Mouse (Mus musculus) kidney, embryonic 14.5 days (tissue): ENCODE data around the gene Cyp27b1. TPM values are rescaled to one million over a fixed set of nuclear protein-coding genes. Genes with fewer than 3 reads are reported as not detected.
A peak's percentile ranks its signal among the peaks of the same experiment; 100 is the strongest.
"Not testable (repeated sequence)": the region's sequence is repeated elsewhere in the genome, so short reads cannot be mapped to it uniquely, and the experiment has no call there.

Source experiments
- ATAC-seq: fragments of 200-750 bp; cut with Nextera tagmentation; 2 replicates; pipeline ENCODE4 v1.8.0; 2017; ENCODE audit warnings: moderate number of reproducible peaks, mild to moderate bottlenecking, moderate TSS enrichment, moderate library complexity; ENCODE audit not compliant: low FRiP score, low TSS enrichment
- H3K27ac ChIP-seq: fragments of 300-500 bp; sonication (generic); 2 replicates; pipeline ENCODE4 v1.5.1; 2014; ENCODE audit warnings: low read depth, mild to moderate bottlenecking, low read length, moderate library complexity, mixed read lengths
- H3K27me3 ChIP-seq: fragments of 300-500 bp; sonication (generic); 2 replicates; pipeline ENCODE4 v1.6.1; 2014; ENCODE audit warnings: mild to moderate bottlenecking, low read length; ENCODE audit not compliant: control insufficient read depth, insufficient read depth
- H3K36me3 ChIP-seq: fragments of 300-500 bp; sonication (generic); 2 replicates; pipeline ENCODE4 v1.6.1; 2014; ENCODE audit warnings: low read length, mixed read lengths; ENCODE audit not compliant: control insufficient read depth, insufficient read depth
- H3K4me1 ChIP-seq: fragments of 300-500 bp; sonication (generic); 2 replicates; pipeline ENCODE4 v1.6.1; 2014; ENCODE audit warnings: low read length, mixed read lengths; ENCODE audit not compliant: control insufficient read depth, insufficient read depth
- H3K4me2 ChIP-seq: fragments of 300-500 bp; sonication (generic); replicated peaks from 2 replicates; pipeline ENCODE4 v1.6.1; 2014; ENCODE audit warnings: low read depth, mild to moderate bottlenecking, low read length
- H3K4me3 ChIP-seq: fragments of 300-500 bp; sonication (generic); 2 replicates; pipeline ENCODE4 v1.5.1; 2014; ENCODE audit warnings: mild to moderate bottlenecking, low read length
- H3K9ac ChIP-seq: fragments of 300-500 bp; sonication (generic); 2 replicates; pipeline ENCODE4 v1.6.1; 2014; ENCODE audit warnings: low read depth, mild to moderate bottlenecking, low read length, moderate library complexity
- H3K9me3 ChIP-seq: fragments of 300-500 bp; sonication (generic); 2 replicates; pipeline ENCODE4 v1.6.1; 2016; ENCODE audit warnings: low read length; ENCODE audit not compliant: control insufficient read depth
- WGBS: fragments of 180-500 bp; shearing (Covaris S2); extraction: QIAGEN DNeasy Blood & Tissue Kit; methylation state at CpG from one replicate; pipeline ENCODE4 v1.1.7; 2014; 5-methylcytosine and 5-hydroxymethylcytosine counted together
- polyA plus RNA-seq: library from polyadenylated mRNA; unstranded; fragments of >200 nt; fragmentation: Nextera tagmentation; extraction: Ambion mirVana; gene quantifications from 2 replicates; pipeline ENCODE4 v1.2.1, GENCODE M21; 2014

Cyp27b1 gene
- polyA plus RNA-seq, 1 experiment from 2014 or later = 0.41 TPM

DNA sequence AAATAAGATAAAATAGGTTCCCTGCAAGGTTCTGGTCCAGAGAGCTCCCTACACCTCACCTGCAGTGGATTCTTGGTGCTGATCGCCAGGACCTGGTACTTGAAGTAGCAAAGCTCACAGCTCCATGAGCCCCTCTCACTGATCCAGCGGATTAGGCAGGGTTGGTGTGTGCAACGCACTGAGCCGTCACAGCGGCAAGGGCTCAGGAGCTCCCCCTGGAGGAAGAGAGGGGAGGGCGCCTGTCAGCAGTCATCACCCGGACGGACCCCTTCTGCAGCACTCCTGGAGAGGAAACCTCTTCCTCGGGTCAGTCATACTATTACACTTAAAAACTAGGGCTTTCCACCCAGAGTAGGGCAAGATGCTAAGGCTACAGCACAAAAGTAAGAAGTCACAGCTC, 10.1 kb downstream of the Cyp27b1 start:
- Histone ChIP-seq H3K9me3 (no peaks in the 10 kb centered on the region), H3K9ac (no peak overlapping the region; the same call in 1 of the 2 replicates), H3K4me2 (peak overlapping the region; percentile 97), H3K4me3 (peak overlapping the region; percentile 83; the same call in 1 of the 2 replicates), H3K36me3 (peaks cover 16% of the 10 kb centered on the region; the same call in 1 of the 2 replicates), H3K27ac (no peak overlapping the region), H3K4me1 (peaks cover 21% of the 10 kb centered on the region), H3K27me3 (peaks cover 8% of the 10 kb centered on the region)
- WGBS = 1% methylated on average over 9 of the region's 9 CpGs
- ATAC-seq = peak; percentile 20; the same call in 1 of the 2 replicates

DNA sequence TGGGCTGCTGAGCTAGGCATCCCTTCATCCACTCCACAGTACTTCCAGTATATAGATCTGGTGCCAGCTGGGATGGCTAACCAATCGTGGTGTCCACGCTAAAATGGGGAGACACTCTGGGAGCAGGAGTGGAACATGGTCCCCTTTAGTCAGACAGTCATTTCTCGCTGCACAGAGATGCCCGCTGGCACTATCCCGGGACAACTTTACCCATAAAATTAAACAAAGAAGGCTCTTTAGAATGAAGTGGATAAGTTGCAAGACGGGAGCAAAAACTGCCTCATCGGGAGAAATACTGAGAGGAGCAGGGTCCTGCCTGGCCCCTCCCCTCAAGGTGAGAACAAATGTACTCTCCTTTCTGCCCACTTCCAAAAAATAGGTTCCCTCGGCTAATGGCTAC, 10.7 kb downstream of the Cyp27b1 start:
- H3K27ac ChIP-seq = no peak overlapping the region

DNA sequence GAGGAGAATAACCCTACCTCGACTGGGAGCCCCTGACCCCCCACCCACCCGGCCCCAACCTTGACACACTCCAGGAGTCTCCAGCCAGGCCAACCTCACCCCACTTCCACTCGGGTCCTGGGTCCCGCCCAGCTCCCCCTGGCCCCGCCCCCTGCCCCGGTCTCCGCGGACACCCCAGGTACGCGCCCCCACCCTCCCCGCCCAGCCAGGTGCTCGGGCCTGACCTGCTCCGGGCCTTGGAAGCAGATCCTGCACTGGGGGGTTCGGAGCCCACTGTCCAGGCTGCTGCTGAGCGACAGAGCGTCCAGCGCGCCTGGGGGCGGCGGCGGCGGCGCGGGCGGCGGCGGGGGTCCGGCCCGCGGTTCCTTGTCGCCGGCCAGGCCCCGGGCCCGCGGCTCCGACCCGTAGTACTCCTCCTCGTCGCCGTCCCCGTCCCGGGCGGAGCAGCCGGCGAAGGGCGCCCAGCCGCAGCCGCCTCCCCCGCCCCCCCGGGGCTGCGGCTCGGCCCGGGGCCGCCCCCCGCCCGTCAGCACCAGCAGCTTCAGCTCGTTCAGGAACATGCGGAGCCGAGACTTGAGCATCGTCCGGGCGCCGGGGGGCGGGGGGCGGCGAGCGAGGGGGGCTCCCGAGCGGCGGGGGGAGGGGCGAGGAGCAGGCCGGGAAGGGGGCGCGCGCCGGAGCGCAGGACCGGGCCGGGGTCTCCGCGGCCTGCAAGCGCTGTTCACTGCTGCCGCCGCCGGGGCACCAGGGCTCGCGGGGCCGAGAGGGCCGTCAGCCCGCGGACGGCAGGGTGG, 11.3 kb downstream of the Cyp27b1 start:
- Histone ChIP-seq H3K9ac (peak overlapping the region; percentile 83), H3K27ac (0 out of 2 replicates have a peak overlapping the region, but pooled peaks have one; percentile 24), H3K4me3 (peak overlapping the region; percentile 83), H3K27me3 (peaks cover 8% of the 10 kb centered on the region), H3K9me3 (no peaks in the 10 kb centered on the region), H3K4me1 (peaks cover 21% of the 10 kb centered on the region), H3K4me2 (peak overlapping the region; percentile 97), H3K36me3 (peaks cover 16% of the 10 kb centered on the region; the same call in 1 of the 2 replicates)
- no peak for ATAC-seq
- WGBS = 1% methylated on average over 32 of the region's 92 CpGs

More for the DNA sequence above, 10.7 kb downstream of the Cyp27b1 start:
- H3K9ac ChIP-seq = peak overlapping the region; percentile 83; the same call in 1 of the 2 replicates
- WGBS = 9% methylated on average over 8 of the region's 8 CpGs
- peak overlapping the region; percentile 97 for H3K4me2 ChIP-seq
- peaks cover 8% of the 10 kb centered on the region for H3K27me3 ChIP-seq
- H3K9me3 ChIP-seq = no peaks in the 10 kb centered on the region
- peaks cover 16% of the 10 kb centered on the region; the same call in 1 of the 2 replicates for H3K36me3 ChIP-seq
- peak overlapping the region; percentile 83 for H3K4me3 ChIP-seq
- ATAC-seq = no peak
- H3K4me1 ChIP-seq = peaks cover 21% of the 10 kb centered on the region

DNA sequence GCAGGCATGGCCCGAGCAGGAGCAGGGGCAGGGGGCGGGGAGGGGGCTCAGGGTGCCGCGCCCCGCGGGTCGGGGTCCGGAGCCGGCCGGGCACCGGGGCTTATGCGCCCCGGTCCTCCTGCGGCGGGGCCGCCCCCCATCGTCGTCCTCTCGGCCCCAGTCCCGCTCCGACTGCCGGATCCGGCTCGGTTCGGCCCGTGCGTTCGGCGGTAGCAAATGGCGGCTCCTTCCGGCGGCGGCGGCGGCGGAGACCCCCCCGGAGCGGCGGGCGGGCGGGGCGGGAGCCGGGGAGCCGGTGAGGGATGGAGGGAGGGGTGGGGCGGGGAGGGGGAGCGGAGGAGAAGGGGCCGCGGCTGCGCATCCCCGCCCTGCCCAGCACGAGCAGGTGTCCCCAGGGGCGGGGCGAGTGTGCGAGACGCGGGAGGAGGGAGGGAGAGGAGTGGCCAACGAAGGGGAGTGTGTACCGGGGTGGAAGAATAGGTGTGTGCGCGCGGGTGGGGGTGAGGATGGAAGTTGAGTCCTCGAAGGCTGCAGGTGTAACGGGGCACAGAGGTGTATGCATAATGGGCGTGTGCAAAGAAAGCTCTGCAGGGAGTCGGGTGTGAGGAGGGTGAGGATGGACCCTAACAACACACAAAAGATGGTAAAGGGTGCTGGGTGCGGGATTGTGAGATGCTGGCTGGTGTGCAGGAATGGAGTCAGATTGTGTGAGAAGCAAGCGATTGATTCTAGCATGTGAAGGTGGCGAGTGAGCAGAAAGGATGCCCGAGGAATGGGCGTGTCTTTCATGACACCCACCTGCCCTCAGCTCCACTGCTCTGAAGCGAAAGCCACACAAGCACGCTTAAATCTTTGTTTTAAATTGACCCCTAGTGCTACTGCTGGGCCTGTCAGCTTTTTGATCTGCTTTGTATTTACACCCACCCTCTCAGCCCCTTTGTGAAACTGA, 12.2 kb downstream of the Cyp27b1 start, which contains the start of gene March9:
Gene March9 (minus strand): TSS at position 217 of the 949 bp plus-strand sequence.
- H3K36me3 ChIP-seq = peaks cover 24% of the 10 kb centered on the region
- H3K27ac ChIP-seq = 0 out of 2 replicates have a peak within 1 kb of the TSS, but pooled peaks have one; percentile 24
- H3K4me2 ChIP-seq = peak within 1 kb of the TSS; percentile 97
- ATAC-seq = peak; percentile 33
- WGBS = 2% methylated on average over 55 of the region's 72 CpGs
- H3K9me3 ChIP-seq = no peaks in the 10 kb centered on the region
- peaks cover 21% of the 10 kb centered on the region for H3K4me1 ChIP-seq
- H3K9ac ChIP-seq = peak within 1 kb of the TSS; percentile 83
- peak within 1 kb of the TSS; percentile 83 for H3K4me3 ChIP-seq
- H3K27me3 ChIP-seq = peaks cover 8% of the 10 kb centered on the region

DNA sequence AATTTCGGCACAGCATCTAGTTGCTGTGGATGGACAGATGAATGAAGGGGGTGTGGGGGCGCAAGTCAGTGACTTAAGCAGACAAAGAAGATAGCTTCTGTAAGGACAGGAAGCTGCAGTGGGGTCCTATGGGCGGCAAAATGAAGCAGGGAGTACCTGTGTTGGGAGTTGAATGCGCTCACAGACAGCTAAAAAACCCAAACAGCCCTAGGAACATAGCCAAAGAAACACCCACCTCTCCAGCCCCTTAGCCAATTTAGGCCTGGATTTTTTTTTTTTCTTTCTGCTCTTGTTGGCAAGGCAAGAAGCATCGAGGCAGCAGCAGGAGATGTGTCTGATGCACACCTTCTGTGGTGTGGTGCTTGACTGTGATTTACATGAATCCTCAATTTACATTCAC, 13.0 kb downstream of the Cyp27b1 start:
- no peaks in the 10 kb centered on the region for H3K9me3 ChIP-seq
- peaks cover 21% of the 10 kb centered on the region for H3K4me1 ChIP-seq
- H3K27me3 ChIP-seq = peaks cover 8% of the 10 kb centered on the region
- H3K4me2 ChIP-seq = no peak overlapping the region
- no peak overlapping the region for H3K9ac ChIP-seq
- ATAC-seq = no peak
- H3K27ac ChIP-seq = no peak overlapping the region
- peaks cover 28% of the 10 kb centered on the region for H3K36me3 ChIP-seq
- no peak overlapping the region; the same call in 1 of the 2 replicates for H3K4me3 ChIP-seq
- WGBS = 41% methylated on average over 5 of the region's 5 CpGs

DNA sequence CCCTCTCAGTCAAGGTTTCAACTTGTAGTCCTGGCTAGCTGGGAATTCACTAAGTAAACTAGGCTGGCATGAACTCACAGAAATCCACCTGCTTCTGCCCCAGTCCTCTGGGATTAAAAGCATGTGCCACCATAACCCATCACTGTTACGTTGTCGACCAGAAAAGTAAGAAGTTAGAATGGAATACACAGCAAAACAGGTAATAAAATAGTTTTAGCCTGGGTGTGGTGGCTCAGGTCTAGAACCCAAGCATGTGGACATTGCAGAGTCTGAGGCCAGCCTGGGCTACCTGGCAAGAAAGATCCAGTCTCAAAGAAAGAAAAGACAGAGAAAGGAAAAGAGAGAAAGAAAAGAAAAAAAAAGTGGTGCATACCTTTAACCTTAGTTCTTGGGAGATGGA, 13.5 kb downstream of the Cyp27b1 start:
- H3K4me1 ChIP-seq = peaks cover 21% of the 10 kb centered on the region
- WGBS = 71% methylated on average over 2 of the region's 2 CpGs
- peaks cover 8% of the 10 kb centered on the region for H3K27me3 ChIP-seq
- no peak for ATAC-seq
- H3K9ac ChIP-seq = no peak overlapping the region
- no peaks in the 10 kb centered on the region for H3K9me3 ChIP-seq
- no peak overlapping the region for H3K4me3 ChIP-seq
- no peak overlapping the region for H3K27ac ChIP-seq
- peaks cover 28% of the 10 kb centered on the region for H3K36me3 ChIP-seq
- no peak overlapping the region for H3K4me2 ChIP-seq

DNA sequence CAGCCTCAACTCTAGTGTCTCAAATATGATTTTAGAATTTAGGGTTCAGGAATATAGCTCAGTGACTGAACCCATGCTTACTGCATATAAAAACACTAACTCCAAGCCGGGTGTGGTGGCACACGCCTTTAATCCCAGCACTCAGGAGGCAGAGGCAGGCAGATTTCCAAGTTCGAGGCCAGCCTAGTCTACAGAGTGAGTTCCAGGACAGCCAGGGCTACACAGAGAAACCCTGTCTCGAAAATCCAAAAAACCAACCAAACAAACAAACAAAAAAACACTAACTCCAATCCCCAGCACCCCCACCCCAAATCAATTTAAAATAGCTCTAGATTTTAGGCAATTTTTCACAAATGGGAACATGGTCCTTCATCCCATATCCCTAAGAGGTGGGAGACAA, 14.1 kb downstream of the Cyp27b1 start:
- H3K9ac ChIP-seq, H3K27ac ChIP-seq, H3K4me3 ChIP-seq, H3K9me3 ChIP-seq, H3K27me3 ChIP-seq, ATAC-seq, H3K4me2 ChIP-seq: not testable (repeated sequence)
- Histone ChIP-seq H3K36me3 (peaks cover 30% of the 10 kb centered on the region), H3K4me1 (peaks cover 21% of the 10 kb centered on the region)
- 83% methylated on average over 4 of the region's 4 CpGs for WGBS

DNA sequence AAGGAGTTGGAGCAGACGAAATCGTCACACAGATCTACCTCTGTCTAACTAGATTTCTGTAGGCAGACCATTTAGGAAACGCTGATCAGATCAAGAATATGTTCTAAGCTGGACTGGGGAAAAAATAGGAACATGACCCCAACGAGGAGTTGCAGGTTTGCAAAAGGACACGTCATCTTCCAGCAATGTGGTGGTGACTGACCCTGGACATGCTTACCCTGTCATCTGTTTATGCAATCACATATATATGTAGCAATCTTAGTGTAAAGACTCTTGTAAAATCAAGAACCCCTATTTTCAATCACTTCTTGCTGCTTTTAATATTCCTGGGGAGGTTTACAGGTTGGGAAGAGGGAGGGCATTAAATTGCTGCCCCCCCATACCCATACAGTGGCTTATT, 14.5 kb downstream of the Cyp27b1 start:
- H3K4me3 ChIP-seq = no peak overlapping the region
- H3K27me3 ChIP-seq = peaks cover 8% of the 10 kb centered on the region
- H3K9ac ChIP-seq = no peak overlapping the region
- no peak overlapping the region for H3K4me2 ChIP-seq
- ATAC-seq = no peak
- 79% methylated on average over 5 of the region's 5 CpGs for WGBS
- peaks cover 30% of the 10 kb centered on the region for H3K36me3 ChIP-seq
- no peak overlapping the region for H3K27ac ChIP-seq
- H3K4me1 ChIP-seq = peaks cover 21% of the 10 kb centered on the region
- H3K9me3 ChIP-seq = no peaks in the 10 kb centered on the region
